Mouse (Mus musculus): ENCODE measurements around the gene Lipo1. TPM values are rescaled to one million over a fixed set of nuclear protein-coding genes. Genes with fewer than 3 reads are reported as not detected.
"Not testable (repeated sequence)": the region's sequence is repeated elsewhere in the genome, so short reads cannot be mapped to it uniquely, and the experiment has no call there.

Lipo1 gene
- polyA plus RNA-seq (2015; fragmentation: Nextera tagmentation; extraction: Ambion mirVana) = not detected in 2 replicates

- not testable (repeated sequence) for H3K9ac ChIP-seq; H3K36me3 ChIP-seq; H3K4me1 ChIP-seq; H3K27me3 ChIP-seq; H3K4me3 ChIP-seq (replicated peaks); H3K27ac ChIP-seq (replicated peaks); H3K9me3 ChIP-seq (replicated peaks); H3K4me2 ChIP-seq (replicated peaks); ATAC-seq (ENCODE audit: insufficient number of reproducible peaks, low FRiP score, low TSS enrichment, low read depth)
These were observed at the start of gene Lipo1 for GRCm38 (mm10) chr19:33787359-33787758. Gene Lipo1 (minus strand): TSS chr19:33787459.

DNA sequence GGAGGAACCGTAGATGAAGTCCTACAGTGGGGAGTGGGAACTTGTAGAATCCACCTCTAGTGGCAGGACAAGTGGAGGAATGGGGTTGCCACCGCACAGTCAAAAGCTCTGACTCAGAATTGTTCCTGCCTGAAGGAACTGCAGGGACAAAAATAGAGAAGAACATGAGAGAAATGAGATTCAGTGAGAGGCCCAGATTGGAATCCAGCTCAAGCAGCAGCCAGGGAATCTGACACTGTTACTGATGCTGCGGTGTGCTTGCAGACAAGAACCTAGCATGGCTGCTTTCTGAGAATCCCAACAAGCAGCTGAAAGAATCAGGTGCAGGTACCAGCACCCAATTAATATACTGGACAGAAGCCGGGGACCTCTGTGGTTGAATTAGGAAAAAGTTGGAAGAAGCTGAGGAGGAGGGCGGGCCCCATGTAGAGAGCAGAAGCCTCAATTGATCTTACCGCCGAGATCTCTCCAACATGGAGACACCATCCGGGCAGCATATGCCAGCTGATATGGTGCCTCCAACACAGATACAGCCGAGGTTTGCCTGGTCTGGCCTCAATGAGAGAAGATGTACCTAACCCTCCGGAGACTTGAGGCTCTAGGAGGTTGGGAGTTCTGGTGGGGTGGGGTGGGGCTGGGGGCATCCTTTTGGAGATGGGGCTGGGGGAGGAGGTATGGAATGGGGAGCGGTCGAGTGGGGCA, 532 bp downstream of the Lipo1 start:
- 84% methylated on average over 12 of the region's 12 CpGs for WGBS
- H3K27me3 ChIP-seq = no peaks in the 10 kb centered on the region
- ATAC-seq (ENCODE audit: insufficient number of reproducible peaks, low FRiP score, low TSS enrichment, low read depth) = no peak

GRCm38 (mm10) chr19:33761287-33762086, 25.8 kb downstream of the Lipo1 start, which contains the start of gene Lipo3:
Gene Lipo3 (minus strand): TSS chr19:33761951.
- not testable (repeated sequence) for H3K27ac ChIP-seq (replicated peaks); H3K36me3 ChIP-seq; H3K9me3 ChIP-seq (replicated peaks); H3K4me1 ChIP-seq; H3K27me3 ChIP-seq; H3K9ac ChIP-seq
- 31% methylated on average over 14 of the region's 41 CpGs for WGBS
- Histone ChIP-seq H3K4me3 (replicated peaks) (peak within 1 kb of the TSS; percentile 23), H3K4me2 (replicated peaks) (peak within 1 kb of the TSS; percentile 28; the same call in 1 of the 2 replicates)
- peak; percentile 60 for ATAC-seq (ENCODE audit: insufficient number of reproducible peaks, low FRiP score, low TSS enrichment, low read depth)

More for the DNA sequence above, 532 bp downstream of the Lipo1 start:
- H3K27ac ChIP-seq (replicated peaks) = no peak overlapping the region
- no peaks in the 10 kb centered on the region for H3K4me1 ChIP-seq
- no peak overlapping the region for H3K4me3 ChIP-seq (replicated peaks)
- H3K4me2 ChIP-seq (replicated peaks) = no peak overlapping the region
- H3K36me3 ChIP-seq = no peaks in the 10 kb centered on the region
- no peak overlapping the region for H3K9ac ChIP-seq
- no peaks in the 10 kb centered on the region for H3K9me3 ChIP-seq (replicated peaks)

DNA sequence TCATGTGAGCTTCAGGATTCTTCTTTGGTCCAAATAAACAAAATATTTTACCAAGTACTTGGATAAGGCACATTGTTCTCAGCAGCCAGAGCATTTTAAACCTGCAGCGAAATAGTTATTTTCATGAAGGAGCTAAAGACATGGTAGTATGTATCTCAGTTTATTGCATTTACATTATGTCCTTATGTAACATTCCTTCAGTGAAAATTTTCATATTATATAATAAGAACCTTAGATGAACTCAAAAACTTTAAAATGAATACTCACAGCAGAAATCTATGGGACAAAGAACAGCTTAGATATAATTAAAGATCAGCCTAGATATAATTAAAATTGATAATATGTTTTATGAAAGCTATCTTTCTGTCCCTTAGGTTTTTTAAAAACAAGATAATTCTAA, 36.0 kb downstream of the Lipo1 start, which contains the start of gene Lipo2:
Gene Lipo2, minus strand, starts transcription at position 101 of the 400 bp plus-strand sequence.
- H3K36me3 ChIP-seq; H3K4me2 ChIP-seq (replicated peaks); H3K4me1 ChIP-seq; H3K27ac ChIP-seq (replicated peaks); ATAC-seq (ENCODE audit: insufficient number of reproducible peaks, low FRiP score, low TSS enrichment, low read depth); H3K9me3 ChIP-seq (replicated peaks); H3K4me3 ChIP-seq (replicated peaks); H3K27me3 ChIP-seq; H3K9ac ChIP-seq: not testable (repeated sequence)
- WGBS = 96% methylated on average over 1 of the region's 1 CpGs

Other genes with a start within 250 kb of the Lipo1 start
- gene Gm8978, start 162.2 kb downstream of the Lipo1 start, polyA plus RNA-seq (2015; fragmentation: Nextera tagmentation; extraction: Ambion mirVana) = not detected in 2 replicates
- 0.27 and 0.30 TPM in 2 replicates for gene Lipo2, start 36.1 kb downstream of the Lipo1 start, polyA plus RNA-seq (2015; fragmentation: Nextera tagmentation; extraction: Ambion mirVana)
- 12.0 and 13.0 TPM in 2 replicates for gene Lipo3, start 25.5 kb downstream of the Lipo1 start, polyA plus RNA-seq (2015; fragmentation: Nextera tagmentation; extraction: Ambion mirVana)
- not detected in 2 replicates for gene Lipf, start 173.7 kb upstream of the Lipo1 start, polyA plus RNA-seq (2015; fragmentation: Nextera tagmentation; extraction: Ambion mirVana)
- gene Lipk, start 220.8 kb upstream of the Lipo1 start, polyA plus RNA-seq (2015; fragmentation: Nextera tagmentation; extraction: Ambion mirVana) = 3.4 and 5.6 TPM in 2 replicates